Mouse (Mus musculus): ENCODE measurements around the gene Gstt1.
"Not testable (repeated sequence)": the region's sequence is repeated elsewhere in the genome, so short reads cannot be mapped to it uniquely, and the experiment has no call there.

The Gstt1 gene

GRCm38 (mm10) chr10:75797619-75798175 lies 687 bp downstream of the Gstt1 start:
- peak; percentile 34 for DNase-seq

GRCm38 (mm10) chr10:75796731-75797516 lies 1.5 kb downstream of the Gstt1 start:
- no peak for DNase-seq

- DNase-seq, result no peak
Measured at GRCm38 (mm10) chr10:75794880-75795279, 3.5 kb downstream of the Gstt1 start.

GRCm38 (mm10) chr10:75790773-75791172 lies 7.6 kb downstream of the Gstt1 start:
- DNase-seq, result no peak

GRCm38 (mm10) chr10:75789841-75790240 lies 8.5 kb downstream of the Gstt1 start:
- no peak for DNase-seq

- no peak for DNase-seq
Measured at GRCm38 (mm10) chr10:75789081-75789735, 9.2 kb downstream of the Gstt1 start.

GRCm38 (mm10) chr10:75788277-75788676 lies 10.1 kb downstream of the Gstt1 start:
- DNase-seq, result no peak

- DNase-seq, result no peak
Measured at GRCm38 (mm10) chr10:75785442-75785841, 12.9 kb downstream of the Gstt1 start.

GRCm38 (mm10) chr10:75780769-75781578 lies 17.4 kb downstream of the Gstt1 start, which contains the start of the genes Gm20441 and Gstt3:
Gm20441 (minus strand) TSS chr10:75780954.
Gstt3 (minus strand) TSS chr10:75781414.
- DNase-seq, result no peak

- DNase-seq, result no peak
Measured at GRCm38 (mm10) chr10:75779206-75780174, 18.9 kb downstream of the Gstt1 start.

- DNase-seq, result no peak
Measured at GRCm38 (mm10) chr10:75777885-75778284, 20.5 kb downstream of the Gstt1 start.

GRCm38 (mm10) chr10:75776562-75776961 lies 21.8 kb downstream of the Gstt1 start:
- no peak for DNase-seq

GRCm38 (mm10) chr10:75774587-75774986 lies 23.8 kb downstream of the Gstt1 start:
- DNase-seq, result no peak

GRCm38 (mm10) chr10:75774102-75774501 lies 24.3 kb downstream of the Gstt1 start:
- DNase-seq, result no peak

- DNase-seq, result peak; percentile 83
Measured at GRCm38 (mm10) chr10:75772795-75773664, 25.4 kb downstream of the Gstt1 start, which contains the start of gene Ddt. Ddt (minus strand) TSS chr10:75773414.

GRCm38 (mm10) chr10:75767756-75768155 lies 30.6 kb downstream of the Gstt1 start:
- not testable (repeated sequence) for DNase-seq

- no peak for DNase-seq
Measured at GRCm38 (mm10) chr10:75766856-75767255, 31.5 kb downstream of the Gstt1 start.

GRCm38 (mm10) chr10:75764519-75765473 lies 33.6 kb downstream of the Gstt1 start:
- peak; percentile 71 for DNase-seq

All from right cerebral cortex, postnatal 4 days (tissue).